10 mouse cellular contexts compared by ENCODE assay signal in genomic region chr14:124676506-124677177, GRCm38 (mm10). TPM values are rescaled to one million over a fixed set of nuclear protein-coding genes. Genes with fewer than 3 reads are reported as not detected.
DNase-seq lines count a peak whose midpoint lies in the region; ATAC-seq and TF ChIP-seq lines count a peak whose summit lies in the region.
"Had no signal": no experiment of that assay in that cellular context is flagged by ENCODE, and none has a peak within 500 bp of the region (broad histone marks: within the 10 kb centered on the region; RNA-seq: fewer than 3 reads in every experiment).

TSS of gene Fgf14 (minus strand) at chr14:124677127.

- DNase-seq in heart, adult 2 months = no peak
- DNase-seq in heart, postnatal 36 days = no peak
- peak; percentile 48 for DNase-seq in brain, embryonic 14.5 days (ENCODE audit: low read depth)
- no peak for DNase-seq in hindbrain, embryonic 10.5 days (ENCODE audit: low spot score)
- no peak for DNase-seq in adrenal gland, postnatal 10 days
- DNase-seq in B cell, adult 2 months = no peak
- no peak for DNase-seq in urinary bladder, postnatal 25 days (ENCODE audit: low spot score)

- no peaks in the 10 kb centered on the region for H3K27me3 ChIP-seq in heart, adult 2 months (ENCODE audit: control insufficient read depth, insufficient read depth, low read length)
- peaks cover 18% of the 10 kb centered on the region for H3K27me3 ChIP-seq in hindbrain, embryonic 10.5 days (ENCODE audit: insufficient read depth, poor library complexity, severe bottlenecking)
- H3K27me3 ChIP-seq in limb, embryonic 15.5 days = peaks cover 24% of the 10 kb centered on the region

- peak within 1 kb of the TSS; percentile 38 for H3K4me3 ChIP-seq in heart, adult 2 months
- peak within 1 kb of the TSS; percentile 58 for H3K4me3 ChIP-seq in hindbrain, embryonic 10.5 days
- H3K4me3 ChIP-seq in limb, embryonic 15.5 days = peak within 1 kb of the TSS; percentile 30
- H3K4me3 ChIP-seq: myocyte had no signal

- TF ChIP-seq CTCF in heart, adult 2 months (IDR thresholded peaks at IDR 0.05) = no peak
- TF ChIP-seq CTCF in brain, embryonic 14.5 days (IDR thresholded peaks at IDR 0.05; ENCODE audit: borderline replicate concordance, extremely low read depth, insufficient read depth, insufficient read length) = no peak

- TF ChIP-seq EP300 in heart, adult 2 months (IDR thresholded peaks at IDR 0.05; ENCODE audit: insufficient read depth, low read depth, low read length) = no peak

- no peaks in the 10 kb centered on the region for H3K79me2 ChIP-seq in heart, adult 2 months (replicated peaks; ENCODE audit: control insufficient read depth, insufficient read depth, low read length)

- H3K9me3 ChIP-seq in hindbrain, embryonic 10.5 days = no peaks in the 10 kb centered on the region
- no peaks in the 10 kb centered on the region for H3K9me3 ChIP-seq in limb, embryonic 15.5 days

- TF ChIP-seq POLR2A in heart, adult 2 months (IDR thresholded peaks at IDR 0.05; ENCODE audit: insufficient read depth, low read depth, low read length) = no peak
- no peak for TF ChIP-seq POLR2A in brain, embryonic 14.5 days (IDR thresholded peaks at IDR 0.05; ENCODE audit: borderline replicate concordance, extremely low read depth, insufficient read depth, insufficient read length, poor library complexity, severe bottlenecking)

- H3K27ac ChIP-seq in heart, adult 2 months = peak within 1 kb of the TSS; percentile 33
- peak within 1 kb of the TSS; percentile 85 for H3K27ac ChIP-seq in hindbrain, embryonic 10.5 days
- H3K27ac ChIP-seq in limb, embryonic 15.5 days = no peak within 1 kb of the TSS

- H3K36me3 ChIP-seq in heart, adult 2 months (ENCODE audit: control insufficient read depth, insufficient read depth, low read length) = no peaks in the 10 kb centered on the region
- no peaks in the 10 kb centered on the region for H3K36me3 ChIP-seq in hindbrain, embryonic 10.5 days
- H3K36me3 ChIP-seq in limb, embryonic 15.5 days = no peaks in the 10 kb centered on the region

- H3K4me1 ChIP-seq in heart, adult 2 months (ENCODE audit: control insufficient read depth, insufficient read depth, low read length) = no peaks in the 10 kb centered on the region
- peaks cover 28% of the 10 kb centered on the region for H3K4me1 ChIP-seq in hindbrain, embryonic 10.5 days (replicated peaks)
- H3K4me1 ChIP-seq in limb, embryonic 15.5 days = peaks cover 11% of the 10 kb centered on the region

- H3K9ac ChIP-seq in heart, adult 2 months (ENCODE audit: low read depth, low read length) = peak within 1 kb of the TSS; percentile 59; the same call in 1 of the 2 replicates
- H3K9ac ChIP-seq in limb, embryonic 15.5 days = no peak within 1 kb of the TSS

- peak within 1 kb of the TSS; percentile 53 for H3K4me2 ChIP-seq in limb, embryonic 15.5 days

- no peak for ATAC-seq in limb, embryonic 15.5 days (ENCODE audit: insufficient number of reproducible peaks, low FRiP score, low TSS enrichment, low read depth)

- intact Hi-C loops in heart, adult 2 months (cut with DNase I) = loop anchor here (10.0 kb wide), 1 partner anchor 262 kb away; no protein-coding TSS in a partner anchor
- intact Hi-C loops in heart, postnatal 36 days (cut with DNase I) = loop anchor here (10.0 kb wide), 1 partner anchor 272 kb away; no protein-coding TSS in a partner anchor

- 30% methylated on average over 12 of the region's 12 CpGs for WGBS in heart, adult 2 months
- WGBS in hindbrain, embryonic 10.5 days = 8% methylated on average over 12 of the region's 12 CpGs
- 17% methylated on average over 12 of the region's 12 CpGs for WGBS in limb, embryonic 15.5 days

RNA-seq across cellular contexts. Expression of gene Fgf14, which starts in this region (rescaled TPM):
- total RNA-seq in heart, adult 2 months (2021) = 1 to 10 TPM; 1.5 to 2.3 TPM
- polyA plus RNA-seq in heart, adult 2 months (2012; rRNA removed) = 0.45 and 1.2 TPM in 2 replicates
- total RNA-seq in heart, postnatal 36 days (2021) = 1 to 10 TPM; 1.4 to 1.7 TPM
- 10.9 and 13.4 TPM in 2 replicates for polyA plus RNA-seq in brain, embryonic 14.5 days (2012; rRNA removed)
- polyA plus RNA-seq in hindbrain, embryonic 10.5 days (2016; fragmentation: Nextera tagmentation; extraction: Ambion mirVana) = 4.4 and 5.1 TPM in 2 replicates
- 0.50 and 0.62 TPM in 2 replicates for polyA plus RNA-seq in limb, embryonic 15.5 days (2015; fragmentation: Nextera tagmentation; extraction: Ambion mirVana)
- 1 to 10 TPM; 1.5 to 1.8 TPM for total RNA-seq in adrenal gland, postnatal 10 days (2021)
- total RNA-seq: common myeloid progenitor, adult 5-6 weeks had no signal
- polyA plus RNA-seq: myocyte had no signal
